Mouse (Mus musculus) bone marrow, adult 2 months (tissue): ENCODE measurements around the gene Tmem212. TPM values are rescaled to one million over a fixed set of nuclear protein-coding genes. Genes with fewer than 3 reads are reported as not detected.

ENCODE experiments used
- H3K27ac ChIP-seq: fragments of 200-500 bp; 2 replicates; pipeline ENCODE4 v1.5.1; 2012; ENCODE audit warnings: low read depth, mild to moderate bottlenecking, control low read depth, inconsistent platforms, low read length; ENCODE audit not compliant: control insufficient read depth, poor library complexity, insufficient read depth
- H3K4me1 ChIP-seq: fragments of 200-500 bp; 2 replicates; pipeline ENCODE4 v1.6.1; 2011; ENCODE audit warnings: low read length; ENCODE audit not compliant: control insufficient read depth, insufficient read depth
- H3K4me3 ChIP-seq: fragments of 200-500 bp; replicated peaks from 2 replicates; pipeline ENCODE3; 2011; ENCODE audit warnings: mild to moderate bottlenecking, low read depth, low read length, control low read depth; ENCODE audit not compliant: control insufficient read depth
- CTCF ChIP-seq: fragments of 200-500 bp; IDR thresholded peaks from 2 replicates; pipeline ENCODE4 v1.5.1; 2011; ENCODE audit warnings: low read length, control low read depth; ENCODE audit not compliant: control insufficient read depth, insufficient read depth
- POLR2A ChIP-seq: fragments of 200-500 bp; IDR thresholded peaks from 2 replicates; pipeline ENCODE4 v1.6.1; 2011; ENCODE audit warnings: low read depth, mild to moderate bottlenecking, control low read depth, low read length, borderline replicate concordance; ENCODE audit not compliant: control insufficient read depth
- WGBS: fragments of 180-500 bp; shearing (Covaris S2); methylation state at CpG from one replicate; pipeline ENCODE4 v1.1.7; 2018; 5-methylcytosine and 5-hydroxymethylcytosine counted together
- polyA plus RNA-seq: library from polyadenylated mRNA; stranded (reverse); fragments of >200 nt; gene quantifications from 2 replicates; pipeline ENCODE4 v1.2.4, GENCODE M21; 2011; ENCODE audit warnings: low replicate concordance; ENCODE audit not compliant: missing spikeins, insufficient read depth, insufficient read length

The Tmem212 gene
- polyA plus RNA-seq, 1 experiment, result not detected

GRCm38 (mm10) chr3:27842856-27843255 is 53.3 kb downstream of the Tmem212 start:
- WGBS, result 76% methylated on average over 5 of the region's 5 CpGs
- Histone ChIP-seq H3K27ac (no peak overlapping the region), H3K4me3 (no peak overlapping the region), H3K4me1 (no peaks in the 10 kb centered on the region)
- TF ChIP-seq CTCF, result no peak
- no peak for TF ChIP-seq POLR2A

DNA sequence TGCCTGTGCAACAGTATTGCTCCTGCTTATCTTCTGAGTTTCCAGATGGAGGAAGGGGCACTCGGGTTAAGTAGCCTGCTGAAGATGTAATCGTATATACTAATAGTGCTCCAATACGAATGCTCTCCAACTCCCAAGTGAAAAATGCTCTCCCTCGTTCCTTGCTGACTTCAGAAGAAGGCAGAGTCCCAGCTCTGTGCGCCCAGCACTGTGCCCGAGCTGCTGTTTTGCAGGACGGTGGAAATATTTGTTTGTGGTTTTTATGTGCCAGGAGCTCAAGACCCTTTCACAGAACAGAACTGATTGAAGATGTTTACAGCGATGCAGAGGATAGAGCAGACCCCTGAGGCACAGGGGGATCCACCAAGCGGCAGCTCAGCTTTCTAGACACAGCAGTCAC is 55.9 kb downstream of the Tmem212 start:
- Histone ChIP-seq H3K4me3 (no peak overlapping the region), H3K4me1 (no peaks in the 10 kb centered on the region), H3K27ac (no peak overlapping the region)
- 74% methylated on average over 9 of the region's 9 CpGs for WGBS
- TF ChIP-seq POLR2A (no peak), CTCF (no peak)

- Histone ChIP-seq H3K4me3 (no peak overlapping the region), H3K27ac (no peak overlapping the region), H3K4me1 (no peaks in the 10 kb centered on the region)
- 53% methylated on average over 3 of the region's 3 CpGs for WGBS
- TF ChIP-seq POLR2A (no peak), CTCF (no peak)
Measured at GRCm38 (mm10) chr3:27839795-27840194, 56.4 kb downstream of the Tmem212 start.

DNA sequence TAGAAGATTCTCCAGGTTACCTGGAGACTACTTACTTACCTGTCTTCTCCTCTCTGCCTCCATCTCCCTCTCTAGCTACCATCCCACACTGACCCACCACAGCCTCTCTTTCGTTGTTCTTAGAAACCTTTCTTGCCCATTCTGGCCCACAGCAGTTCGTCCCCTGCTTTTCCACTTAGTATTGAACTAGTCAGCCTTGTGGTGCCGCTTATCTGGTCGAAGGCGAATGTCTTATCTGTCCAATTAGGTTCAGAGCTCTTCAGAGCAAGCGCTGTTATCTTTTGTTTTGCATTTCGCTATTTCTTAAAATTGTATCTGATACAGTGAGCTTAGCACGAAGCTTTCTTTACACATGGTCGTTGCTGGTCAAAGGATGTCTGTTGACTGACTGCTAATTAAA is 56.9 kb downstream of the Tmem212 start:
- H3K4me3 ChIP-seq, result no peak overlapping the region
- TF ChIP-seq CTCF (no peak), POLR2A (no peak)
- 83% methylated on average over 9 of the region's 9 CpGs for WGBS
- H3K4me1 ChIP-seq, result no peaks in the 10 kb centered on the region
- no peak overlapping the region for H3K27ac ChIP-seq

DNA sequence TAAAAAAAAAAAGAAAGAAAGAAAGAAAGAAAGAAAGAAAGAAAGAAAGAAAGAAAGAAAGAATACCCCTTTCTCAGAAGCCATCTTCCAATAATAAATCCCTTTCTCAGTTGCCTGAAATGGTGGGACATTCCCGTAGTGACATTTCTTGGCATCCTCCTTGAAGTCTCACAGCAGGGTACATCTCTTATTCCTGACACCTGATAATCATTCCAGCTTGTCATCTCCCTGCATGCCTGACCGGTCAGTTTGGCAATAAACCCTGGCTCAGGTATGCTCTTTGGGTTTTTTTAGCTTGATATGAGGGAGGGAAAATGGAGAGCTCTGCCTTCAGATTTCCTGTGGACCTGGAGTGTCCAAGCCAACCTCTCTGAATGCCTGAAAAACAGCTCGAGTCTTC is 59.9 kb downstream of the Tmem212 start:
- TF ChIP-seq POLR2A (no peak), CTCF (no peak)
- Histone ChIP-seq H3K4me3 (no peak overlapping the region), H3K4me1 (no peaks in the 10 kb centered on the region), H3K27ac (no peak overlapping the region)
- WGBS, result 77% methylated on average over 3 of the region's 3 CpGs

- Histone ChIP-seq H3K27ac (no peak overlapping the region), H3K4me1 (no peaks in the 10 kb centered on the region), H3K4me3 (no peak overlapping the region)
- 81% methylated on average over 8 of the region's 8 CpGs for WGBS
- no peak for TF ChIP-seq CTCF
- no peak for TF ChIP-seq POLR2A
Measured at GRCm38 (mm10) chr3:27835786-27836185, 60.4 kb downstream of the Tmem212 start.

- Histone ChIP-seq H3K4me1 (no peaks in the 10 kb centered on the region), H3K4me3 (no peak overlapping the region), H3K27ac (no peak overlapping the region)
- WGBS, result 11% methylated on average over 3 of the region's 3 CpGs
- TF ChIP-seq CTCF, result no peak
- TF ChIP-seq POLR2A, result no peak
Measured at GRCm38 (mm10) chr3:27828755-27829154, 67.4 kb downstream of the Tmem212 start.

DNA sequence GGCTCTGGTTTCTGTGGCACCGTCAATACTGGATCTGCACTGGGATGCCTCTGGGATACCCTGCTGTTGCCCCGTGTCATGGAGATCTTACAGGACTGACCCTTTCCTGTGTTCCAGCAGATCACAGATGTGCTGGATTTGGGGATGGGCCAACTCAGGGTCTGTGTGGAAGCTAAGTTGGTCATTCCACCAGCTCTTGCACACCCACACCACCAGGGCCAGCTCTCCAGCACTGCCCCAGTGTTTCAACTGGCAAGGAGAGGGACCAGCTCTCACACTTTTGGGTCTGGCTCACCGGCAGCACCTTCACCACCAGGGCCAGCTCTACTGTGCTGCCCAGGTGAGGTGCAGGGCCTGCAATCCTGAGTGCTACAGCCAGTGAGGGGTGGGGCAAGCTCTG is 68.9 kb downstream of the Tmem212 start:
- no peaks in the 10 kb centered on the region for H3K4me1 ChIP-seq
- no peak overlapping the region for H3K4me3 ChIP-seq
- TF ChIP-seq CTCF, result no peak
- no peak for TF ChIP-seq POLR2A
- WGBS, result 87% methylated on average over 3 of the region's 3 CpGs
- H3K27ac ChIP-seq, result no peak overlapping the region

- Histone ChIP-seq H3K4me3 (no peak overlapping the region), H3K27ac (no peak overlapping the region), H3K4me1 (no peaks in the 10 kb centered on the region)
- WGBS, result 76% methylated on average over 4 of the region's 4 CpGs
- no peak for TF ChIP-seq CTCF
- TF ChIP-seq POLR2A, result no peak
Measured at GRCm38 (mm10) chr3:27825985-27826384, 70.2 kb downstream of the Tmem212 start.

Other genes starting within 250 kb of the Tmem212 start
- 3.3 and 4.2 TPM in 2 replicates for gene Fndc3b, start 185.1 kb downstream of the Tmem212 start, polyA plus RNA-seq
- gene Pld1, start 42.3 kb upstream of the Tmem212 start, polyA plus RNA-seq, result 2.6 and 5.7 TPM in 2 replicates